12 mouse cellular contexts compared by ENCODE assay signal in the genomic region with DNA sequence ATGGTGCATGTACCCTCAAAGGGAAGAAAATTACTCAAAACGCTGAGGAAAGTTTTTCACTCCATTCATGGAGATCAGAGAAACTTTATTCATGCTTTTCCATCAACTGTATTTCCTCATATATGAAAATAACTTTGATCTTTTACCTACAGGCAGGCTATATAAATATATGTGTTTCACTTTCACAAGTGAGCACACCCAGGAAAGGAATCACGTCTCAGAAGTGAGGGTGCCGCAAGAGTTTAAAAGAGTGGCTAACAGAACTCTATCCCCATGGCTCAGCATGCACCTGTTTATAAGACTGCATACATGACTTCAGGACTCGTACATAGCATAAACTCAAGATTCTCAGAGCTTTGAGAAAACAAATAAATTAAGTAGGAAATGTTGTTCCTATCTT. TPM values are rescaled to one million over a fixed set of nuclear protein-coding genes. Genes with fewer than 3 reads are reported as not detected.
DNase-seq lines count a peak whose midpoint lies in the region; ATAC-seq lines count a peak whose summit lies in the region.
"Had no signal": no experiment of that assay in that cellular context is flagged by ENCODE, and none has a peak within 500 bp of the region (broad histone marks: within the 10 kb centered on the region; RNA-seq: fewer than 3 reads in every experiment).

No protein-coding gene starts in this region.

- no peaks in the 10 kb centered on the region for H3K27me3 ChIP-seq in limb, embryonic 12.5 days
- H3K27me3 ChIP-seq in limb, embryonic 10.5 days (ENCODE audit: low read depth, poor library complexity, severe bottlenecking), result no peaks in the 10 kb centered on the region
- no peaks in the 10 kb centered on the region for H3K27me3 ChIP-seq in forebrain, embryonic 13.5 days
- no peaks in the 10 kb centered on the region for H3K27me3 ChIP-seq in neural tube, embryonic 13.5 days

- H3K36me3 ChIP-seq in limb, embryonic 12.5 days, result no peaks in the 10 kb centered on the region
- no peaks in the 10 kb centered on the region for H3K36me3 ChIP-seq in limb, embryonic 10.5 days
- H3K36me3 ChIP-seq in forebrain, embryonic 13.5 days (ENCODE audit: poor library complexity, severe bottlenecking), result no peaks in the 10 kb centered on the region
- no peaks in the 10 kb centered on the region for H3K36me3 ChIP-seq in neural tube, embryonic 13.5 days

- ATAC-seq in limb, embryonic 12.5 days (ENCODE audit: insufficient number of reproducible peaks, insufficient read depth, low FRiP score, low TSS enrichment, low read depth), result no peak
- ATAC-seq in forebrain, embryonic 13.5 days, result no peak
- peak; percentile 25 for ATAC-seq in inflammation-experienced regulatory T-cells, adult 6 months
- ATAC-seq in neural tube, embryonic 13.5 days (ENCODE audit: low read depth), result no peak

- H3K4me2 ChIP-seq in limb, embryonic 12.5 days, result peak overlapping the region; percentile 26; the same call in 1 of the 2 replicates
- peak overlapping the region; percentile 47 for H3K4me2 ChIP-seq in forebrain, embryonic 13.5 days
- H3K4me2 ChIP-seq in neural tube, embryonic 13.5 days, result peak overlapping the region; percentile 92

- no peak overlapping the region for H3K4me3 ChIP-seq in limb, embryonic 12.5 days (replicated peaks)
- no peak overlapping the region for H3K4me3 ChIP-seq in limb, embryonic 10.5 days
- H3K4me3 ChIP-seq in forebrain, embryonic 13.5 days, result no peak overlapping the region
- peak overlapping the region; percentile 24 for H3K4me3 ChIP-seq in neural tube, embryonic 13.5 days

- peaks cover 7% of the 10 kb centered on the region for H3K4me1 ChIP-seq in limb, embryonic 12.5 days (replicated peaks)
- H3K4me1 ChIP-seq in limb, embryonic 10.5 days, result peaks cover 12% of the 10 kb centered on the region
- peaks cover 26% of the 10 kb centered on the region for H3K4me1 ChIP-seq in forebrain, embryonic 13.5 days
- H3K4me1 ChIP-seq in neural tube, embryonic 13.5 days (replicated peaks), result peaks cover 31% of the 10 kb centered on the region

- DNase-seq in limb, embryonic 10.5 days (ENCODE audit: low spot score), result no peak
- DNase-seq in thymus, postnatal 14 days, result no peak
- DNase-seq in ovary, postnatal 10 days (ENCODE audit: low spot score), result no peak
- DNase-seq: gastrocnemius, postnatal 14 days; left cerebral cortex, postnatal 4 days; spleen, adult 18-20 months; thymus, postnatal 4 days had no signal

- H3K27ac ChIP-seq in limb, embryonic 12.5 days, result no peak overlapping the region
- H3K27ac ChIP-seq in limb, embryonic 10.5 days, result no peak overlapping the region
- H3K27ac ChIP-seq in forebrain, embryonic 13.5 days, result no peak overlapping the region
- H3K27ac ChIP-seq in neural tube, embryonic 13.5 days (replicated peaks), result no peak overlapping the region

- 75% methylated on average over 4 of the region's 4 CpGs for WGBS in limb, embryonic 12.5 days
- WGBS in limb, embryonic 10.5 days, result 87% methylated on average over 4 of the region's 4 CpGs
- WGBS in forebrain, embryonic 13.5 days, result 78% methylated on average over 4 of the region's 4 CpGs
- WGBS in neural tube, embryonic 13.5 days, result 77% methylated on average over 4 of the region's 4 CpGs

- H3K9ac ChIP-seq in limb, embryonic 12.5 days (replicated peaks), result no peak overlapping the region
- H3K9ac ChIP-seq in forebrain, embryonic 13.5 days, result 0 out of 2 replicates have a peak overlapping the region, but pooled peaks have one; percentile 12
- H3K9ac ChIP-seq in neural tube, embryonic 13.5 days, result peak overlapping the region; percentile 43; the same call in 1 of the 2 replicates

- no peaks in the 10 kb centered on the region for H3K9me3 ChIP-seq in limb, embryonic 12.5 days
- no peaks in the 10 kb centered on the region for H3K9me3 ChIP-seq in limb, embryonic 10.5 days (replicated peaks)
- no peaks in the 10 kb centered on the region for H3K9me3 ChIP-seq in forebrain, embryonic 13.5 days (replicated peaks)
- H3K9me3 ChIP-seq in neural tube, embryonic 13.5 days, result no peaks in the 10 kb centered on the region

RNA-seq across cellular contexts. Expression of gene Ankib1, which starts 1.8 kb away (rescaled TPM):
- polyA plus RNA-seq in limb, embryonic 12.5 days (2016; fragmentation: Nextera tagmentation; extraction: Ambion mirVana), result 15.3 and 15.6 TPM in 2 replicates
- polyA plus RNA-seq in limb, embryonic 10.5 days (2016; fragmentation: Nextera tagmentation; extraction: Ambion mirVana), result 8.0 and 9.8 TPM in 2 replicates
- 15.6 and 16.7 TPM in 2 replicates for polyA plus RNA-seq in forebrain, embryonic 13.5 days (2015; fragmentation: Nextera tagmentation; extraction: Ambion mirVana)
- 10 to 100 TPM; 17.5 to 19.5 (median 18.8) TPM for polyA plus RNA-seq in inflammation-experienced regulatory T-cells, adult 6 months (2017; shearing (Covaris generic))
- polyA plus RNA-seq in neural tube, embryonic 13.5 days (2015; fragmentation: Nextera tagmentation; extraction: Ambion mirVana), result 18.3 and 18.9 TPM in 2 replicates

RNA-seq across cellular contexts. Expression of gene Krit1, which starts 2.1 kb away (rescaled TPM):
- polyA plus RNA-seq in limb, embryonic 12.5 days (2016; fragmentation: Nextera tagmentation; extraction: Ambion mirVana), result 63.0 and 63.1 TPM in 2 replicates
- 45.3 and 50.5 TPM in 2 replicates for polyA plus RNA-seq in limb, embryonic 10.5 days (2016; fragmentation: Nextera tagmentation; extraction: Ambion mirVana)
- polyA plus RNA-seq in forebrain, embryonic 13.5 days (2015; fragmentation: Nextera tagmentation; extraction: Ambion mirVana), result 74.7 and 74.8 TPM in 2 replicates
- 100 to 1,000 TPM; 104 to 131 (median 120) TPM for polyA plus RNA-seq in inflammation-experienced regulatory T-cells, adult 6 months (2017; shearing (Covaris generic))
- 59.4 and 62.0 TPM in 2 replicates for polyA plus RNA-seq in neural tube, embryonic 13.5 days (2015; fragmentation: Nextera tagmentation; extraction: Ambion mirVana)

RNA-seq across cellular contexts. Expression of gene Lrrd1, which starts 44.1 kb away (rescaled TPM):
- polyA plus RNA-seq in limb, embryonic 12.5 days (2016; fragmentation: Nextera tagmentation; extraction: Ambion mirVana), result not detected in 2 replicates
- polyA plus RNA-seq in limb, embryonic 10.5 days (2016; fragmentation: Nextera tagmentation; extraction: Ambion mirVana), result 0.08 TPM in 1 of 2 replicates, not detected in the other
- polyA plus RNA-seq in forebrain, embryonic 13.5 days (2015; fragmentation: Nextera tagmentation; extraction: Ambion mirVana), result 0.10 and 0.11 TPM in 2 replicates
- under 1 TPM in 2 of 3 experiments, not detected in 1; 0.79 to 0.83 TPM for polyA plus RNA-seq in inflammation-experienced regulatory T-cells, adult 6 months (2017; shearing (Covaris generic))
- 0.10 TPM in 2 replicates for polyA plus RNA-seq in neural tube, embryonic 13.5 days (2015; fragmentation: Nextera tagmentation; extraction: Ambion mirVana)
- polyA plus RNA-seq: intestine, embryonic 14.5 days had no signal

Comparison
In these comparisons a context has a peak if more than half of its experiments do, and no peak if none do; other contexts are left out.
1. H3K4me2 ChIP-seq: peak in every context shown above with its lines; median percentile 92 in neural tube, embryonic 13.5 days; 47 in forebrain, embryonic 13.5 days; 26 in limb, embryonic 12.5 days.